Mouse (Mus musculus) MEL (cell line): ENCODE results near the gene Hist1h4m. TPM values are rescaled to one million over a fixed set of nuclear protein-coding genes. Genes with fewer than 3 reads are reported as not detected.
"Not testable (repeated sequence)": the region's sequence is repeated elsewhere in the genome, so short reads cannot be mapped to it uniquely, and the experiment has no call there.

Experiments
- DNase-seq: peaks from one replicate; pipeline ENCODE4 v3.0.0; 2011; ENCODE audit warnings: low read depth, low spot score
- H3K27ac ChIP-seq: 2 replicates; pipeline ENCODE4 v1.5.1; 2012; ENCODE audit warnings: low read depth, mild to moderate bottlenecking, control low read depth, low read length, moderate library complexity; ENCODE audit not compliant: control insufficient read depth
- H3K27me3 ChIP-seq, 2 experiments: fragments of 150-350 bp in 1 of 2; sonication (generic) in 1 of 2; 2 replicates each; pipeline ENCODE4 v1.6.1; 2012; ENCODE audit warnings: low read length in 2 of 2, mild to moderate bottlenecking in 2 of 2, improper control_type of control experiment in 1 of 2, moderate library complexity in 1 of 2; ENCODE audit not compliant: insufficient read depth in 2 of 2, control insufficient read depth in 1 of 2
- H3K36me3 ChIP-seq, 2 experiments: 2 replicates each; pipeline ENCODE4 v1.6.1; 2012 to 2014; ENCODE audit warnings: low read length in 2 of 2, improper control_type of control experiment in 1 of 2, inconsistent platforms in 1 of 2, mild to moderate bottlenecking in 1 of 2; ENCODE audit not compliant: insufficient read depth in 2 of 2, control insufficient read depth in 1 of 2
- H3K4me1 ChIP-seq, 2 experiments: fragments of 150-350 bp in 1 of 2; sonication (generic) in 1 of 2; 2 replicates each; pipeline ENCODE4 v1.6.1; 2012; ENCODE audit warnings: low read length in 2 of 2, improper control_type of control experiment in 1 of 2, mild to moderate bottlenecking in 1 of 2; ENCODE audit not compliant: insufficient read depth in 2 of 2, control insufficient read depth in 1 of 2
- H3K4me3 ChIP-seq, 2 experiments: fragments of 150-350 bp in 1 of 2; sonication (generic) in 1 of 2; 2 replicates each; pipeline ENCODE4 v1.5.1; 2012; ENCODE audit warnings: low read depth in 2 of 2, low read length in 2 of 2, mild to moderate bottlenecking in 2 of 2, moderate library complexity in 2 of 2, control low read depth in 1 of 2, improper control_type of control experiment in 1 of 2; ENCODE audit not compliant: control insufficient read depth in 1 of 2, insufficient read depth in 1 of 2
- H3K79me2 ChIP-seq: 2 replicates; pipeline ENCODE4 v1.6.1; 2012; ENCODE audit warnings: mild to moderate bottlenecking, low read length, moderate library complexity; ENCODE audit not compliant: control insufficient read depth, poor library complexity, insufficient read depth
- H3K9ac ChIP-seq: 2 replicates; pipeline ENCODE4 v1.6.1; 2012; ENCODE audit warnings: low read depth, mild to moderate bottlenecking, control low read depth, low read length, moderate library complexity; ENCODE audit not compliant: control insufficient read depth, poor library complexity, severe bottlenecking
- H3K9me3 ChIP-seq: fragments of 150-350 bp; sonication (generic); replicated peaks from 2 replicates; pipeline ENCODE4 v1.6.1; 2012; ENCODE audit warnings: mild to moderate bottlenecking, low read length, improper control_type of control experiment, moderate library complexity; ENCODE audit not compliant: insufficient read depth
- CHD1 ChIP-seq: IDR thresholded peaks from 2 replicates; pipeline ENCODE4 v1.6.1; 2012; ENCODE audit warnings: low read depth, mild to moderate bottlenecking, inconsistent platforms, low read length, improper control_type of control experiment
- MAFK ChIP-seq: IDR thresholded peaks from 2 replicates; pipeline ENCODE4 v1.6.1; 2011; ENCODE audit warnings: low read depth, mild to moderate bottlenecking, low read length, improper control_type of control experiment, borderline replicate concordance
- MXI1 ChIP-seq: IDR thresholded peaks from 2 replicates; pipeline ENCODE4 v1.6.1; 2011; ENCODE audit warnings: mild to moderate bottlenecking, low read depth, low read length, improper control_type of control experiment
- NRF1 ChIP-seq: IDR thresholded peaks from 2 replicates; pipeline ENCODE4 v1.6.1; 2014; ENCODE audit warnings: low read depth, mild to moderate bottlenecking, inconsistent platforms, low read length, improper control_type of control experiment, moderate library complexity; ENCODE audit not compliant: poor library complexity, insufficient read depth, severe bottlenecking
- POLR2A ChIP-seq, 2 experiments: IDR thresholded peaks; 2 replicates each; pipeline ENCODE4 v1.6.1; 2011 to 2012; ENCODE audit warnings: low read length in 2 of 2, mild to moderate bottlenecking in 2 of 2, control low read depth in 1 of 2, improper control_type of control experiment in 1 of 2, low read depth in 1 of 2, moderate library complexity in 1 of 2; ENCODE audit not compliant: control insufficient read depth in 1 of 2, insufficient read depth in 1 of 2, poor library complexity in 1 of 2
- POLR2AphosphoS5 ChIP-seq: IDR thresholded peaks from 2 replicates; pipeline ENCODE4 v1.6.1; 2012; ENCODE audit warnings: low read depth, borderline replicate concordance, mild to moderate bottlenecking, inconsistent platforms, low read length, moderate library complexity, mixed read lengths
- SIN3A ChIP-seq: IDR thresholded peaks from 2 replicates; pipeline ENCODE4 v1.6.1; 2012; ENCODE audit warnings: low read length, improper control_type of control experiment, inconsistent platforms
- polyA plus RNA-seq, 2 experiments: library from polyadenylated mRNA; stranded (reverse) in 1 of 2; unstranded in 1 of 2; fragments of >175 nt in 1 of 2; fragments of >200 nt in 1 of 2; gene quantifications; 2 replicates each; pipeline versions ENCODE4 v1.2.1 to v1.2.4; 2012; ENCODE audit warnings: low replicate concordance in 2 of 2, low read depth in 1 of 2; ENCODE audit not compliant: insufficient read length in 2 of 2, insufficient read depth in 1 of 2, missing spikeins in 1 of 2
- total RNA-seq: library from RNA; depleted of rRNA; stranded (reverse); fragments of 300-350 nt; gene quantifications from 2 replicates; pipeline ENCODE4 v1.2.3, GENCODE M21; 2012

Gene Hist1h4m
- total and polyA plus RNA-seq, 3 experiments: 27.5 to 49.2 TPM; not detected in 1

DNA sequence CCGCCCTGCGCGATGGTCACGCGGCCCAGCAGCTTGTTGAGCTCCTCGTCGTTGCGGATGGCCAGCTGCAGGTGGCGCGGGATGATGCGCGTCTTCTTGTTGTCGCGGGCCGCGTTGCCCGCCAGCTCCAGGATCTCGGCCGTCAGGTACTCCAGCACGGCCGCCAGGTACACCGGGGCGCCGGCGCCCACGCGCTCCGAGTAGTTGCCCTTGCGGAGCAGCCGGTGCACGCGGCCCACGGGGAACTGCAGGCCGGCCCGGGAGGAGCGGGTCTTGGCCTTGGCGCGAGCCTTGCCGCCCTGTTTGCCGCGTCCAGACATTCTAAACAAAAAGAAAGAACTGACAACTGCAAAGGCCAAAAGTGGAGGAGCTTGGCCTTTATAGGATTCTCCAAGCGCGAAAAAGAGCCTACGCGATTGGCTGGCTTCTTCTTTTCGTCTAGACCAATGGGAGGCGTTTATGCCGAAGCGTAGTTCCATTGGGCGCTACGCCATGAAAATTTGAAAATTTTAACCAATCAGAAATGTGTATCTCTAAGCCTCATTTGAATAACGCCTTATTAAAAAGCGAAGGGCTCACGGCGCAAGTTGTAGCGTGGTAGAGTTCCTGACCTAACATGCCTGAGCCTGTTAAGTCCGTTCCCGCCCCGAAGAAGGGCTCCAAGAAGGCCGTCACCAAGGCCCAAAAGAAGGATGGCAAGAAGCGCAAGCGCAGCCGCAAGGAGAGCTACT, 24.5 kb upstream of the Hist1h4m start, which contains the start of the genes Hist1h2an and Hist1h2bp:
Gene Hist1h2an, minus strand, starts transcription at position 320 of the 731 bp plus-strand sequence.
Gene Hist1h2bp, plus strand, starts transcription at position 563 of the 731 bp plus-strand sequence.
- DNase-seq: peak; percentile 97
- Histone ChIP-seq H3K36me3 (peaks cover 0 to 39% of the 10 kb centered on the region in 2 experiments; a peak in 2 of 4 replicates), H3K27ac (peak within 1 kb of the TSS; percentile 96), H3K9ac (peak within 1 kb of the TSS; percentile 69), H3K4me3 (peak within 1 kb of the TSS; percentile 31 to 53)
- H3K9me3 ChIP-seq, H3K79me2 ChIP-seq, H3K4me1 ChIP-seq, H3K27me3 ChIP-seq: not testable (repeated sequence)
- TF ChIP-seq POLR2A (IDR thresholded peaks at IDR 0.05; ENCODE audit: control insufficient read depth in 1 of 2, insufficient read depth in 1 of 2, low read depth in 1 of 2, low read length in 2 of 2, poor library complexity in 1 of 2): peak in 1 of 2 experiments; percentile 81; a peak in 2 of 4 replicates

DNA sequence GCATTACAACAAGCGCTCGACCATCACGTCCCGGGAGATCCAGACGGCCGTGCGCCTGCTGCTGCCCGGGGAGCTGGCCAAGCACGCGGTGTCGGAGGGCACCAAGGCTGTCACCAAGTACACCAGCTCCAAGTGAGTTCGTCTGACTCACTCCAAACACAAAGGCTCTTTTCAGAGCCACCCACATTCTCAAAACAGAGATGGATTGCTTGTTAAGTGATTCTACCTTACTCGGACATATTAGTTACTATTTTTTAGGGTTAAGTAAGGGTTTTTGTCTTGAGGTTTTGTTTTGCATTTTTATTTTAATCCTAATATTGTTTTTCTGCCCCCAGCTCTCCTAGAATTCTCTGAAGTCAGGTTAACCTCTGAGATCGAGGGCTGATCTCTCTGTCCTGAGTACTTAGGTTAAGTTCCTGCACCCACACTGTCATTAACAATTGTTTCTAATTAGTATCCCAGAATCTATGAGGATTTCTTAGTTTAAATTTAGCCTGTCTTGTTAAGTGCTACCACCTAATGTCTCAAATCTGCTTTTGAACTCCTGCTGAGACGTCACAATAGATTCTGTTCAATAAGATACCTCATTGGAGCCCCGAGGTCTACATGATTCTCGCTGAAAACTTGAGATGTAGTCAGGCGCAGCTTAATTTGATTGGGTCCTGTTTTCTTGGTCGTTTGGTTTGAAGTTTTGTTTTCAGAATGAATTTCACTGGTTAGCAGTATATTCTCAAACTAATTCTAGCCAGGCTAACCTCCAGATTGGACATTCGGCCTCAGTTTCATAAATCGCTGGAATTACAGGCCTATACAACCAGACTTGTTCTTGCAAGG, 23.6 kb upstream of the Hist1h4m start:
- Histone ChIP-seq H3K4me1 (peaks cover 4 to 9% of the 10 kb centered on the region in 2 experiments), H3K36me3 (peaks cover 0 to 37% of the 10 kb centered on the region in 2 experiments; a peak in 2 of 4 replicates), H3K27ac (peak overlapping the region; percentile 80), H3K79me2 (no peaks in the 10 kb centered on the region), H3K9me3 (no peaks in the 10 kb centered on the region), H3K4me3 (peak overlapping the region; percentile 8 to 31), H3K27me3 (no peaks in the 10 kb centered on the region), H3K9ac (peak overlapping the region; percentile 49)
- TF ChIP-seq CHD1 (no peak), POLR2AphosphoS5 (peak; percentile 77; the same call in 1 of the 2 replicates)
- DNase-seq: peak; percentile 89

DNA sequence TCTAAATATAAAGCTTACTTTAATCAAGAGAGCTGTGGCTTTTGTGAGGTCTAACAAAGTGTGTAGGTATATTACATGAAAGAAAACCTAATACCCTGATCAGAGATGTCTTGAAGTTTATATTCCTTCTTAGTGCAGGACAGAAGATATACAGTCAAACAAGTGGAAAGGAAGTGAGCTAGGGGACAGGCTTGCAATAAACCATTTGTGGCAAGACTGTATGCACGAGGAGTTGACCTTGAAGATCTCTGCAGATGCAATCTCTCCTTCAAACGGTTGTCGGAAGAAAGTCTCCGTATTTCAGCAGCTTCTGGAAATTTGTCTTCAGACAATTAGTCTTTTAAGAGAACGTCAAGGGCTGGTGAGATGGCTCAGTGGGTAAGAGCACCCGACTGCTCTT, 21.6 kb upstream of the Hist1h4m start:
- H3K79me2 ChIP-seq: no peaks in the 10 kb centered on the region
- H3K36me3 ChIP-seq: peaks cover 0 to 28% of the 10 kb centered on the region in 2 experiments; a peak in 2 of 4 replicates
- H3K4me3 ChIP-seq: no peak overlapping the region
- H3K9me3 ChIP-seq: no peaks in the 10 kb centered on the region
- H3K27ac ChIP-seq: 0 out of 2 replicates have a peak overlapping the region, but pooled peaks have one; percentile 5
- H3K4me1 ChIP-seq: peaks cover 4 to 9% of the 10 kb centered on the region in 2 experiments
- TF ChIP-seq NRF1: no peak
- TF ChIP-seq MXI1: no peak
- no peak for TF ChIP-seq POLR2AphosphoS5
- no peak for TF ChIP-seq MAFK
- TF ChIP-seq SIN3A: no peak
- TF ChIP-seq, all 39 proteins: peak for 0
- DNase-seq: peak; percentile 60
- peak overlapping the region; percentile 11 for H3K9ac ChIP-seq
- no peaks in the 10 kb centered on the region for H3K27me3 ChIP-seq
